Mouse (Mus musculus): Measurements from ENCODE around the gene Adam4.
"Not testable (repeated sequence)": the region's sequence is repeated elsewhere in the genome, so short reads cannot be mapped to it uniquely, and the experiment has no call there.

Gene Adam4

DNA sequence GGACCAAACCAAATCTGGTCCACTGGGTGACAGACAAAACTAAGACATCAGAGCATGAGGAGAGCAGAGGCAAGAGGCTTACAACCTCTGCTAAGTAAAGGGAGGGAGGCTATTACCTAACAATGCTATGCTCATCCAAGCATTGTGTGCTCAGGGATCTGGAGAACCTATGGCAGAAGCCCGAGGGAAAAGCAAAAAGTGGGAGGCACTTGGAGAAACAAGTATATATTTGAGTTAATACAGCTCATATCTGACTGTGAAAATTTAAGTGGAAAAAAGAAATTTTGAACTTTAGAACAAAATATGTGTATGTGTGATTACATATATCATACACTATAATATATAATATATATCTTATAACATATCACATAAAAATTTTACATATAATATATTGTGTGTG is at the start of gene Adam4:
Gene Adam4, minus strand, starts transcription at position 101 of the 400 bp plus-strand sequence.
- DNase-seq: no peak

DNA sequence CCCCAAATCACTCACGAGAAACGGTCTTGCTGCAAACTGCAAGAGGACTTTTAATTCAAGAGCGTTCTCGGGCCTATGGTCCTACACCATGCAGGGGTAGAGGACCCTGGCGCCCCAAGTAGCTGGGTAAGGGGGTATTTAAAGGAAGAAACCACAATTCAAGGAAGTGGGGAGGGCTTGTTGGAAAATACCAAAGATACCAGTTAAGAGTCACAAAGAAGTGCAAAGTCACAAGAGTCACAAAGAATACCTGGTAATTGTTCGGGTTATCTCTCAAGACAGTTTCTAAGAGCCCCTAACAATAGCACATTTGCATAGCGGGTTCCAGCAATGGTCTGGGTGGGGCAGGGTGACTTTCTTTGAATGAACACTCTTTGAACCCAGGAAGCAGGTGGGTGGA is 37.3 kb upstream of the Adam4 start:
- DNase-seq: not testable (repeated sequence)

DNA sequence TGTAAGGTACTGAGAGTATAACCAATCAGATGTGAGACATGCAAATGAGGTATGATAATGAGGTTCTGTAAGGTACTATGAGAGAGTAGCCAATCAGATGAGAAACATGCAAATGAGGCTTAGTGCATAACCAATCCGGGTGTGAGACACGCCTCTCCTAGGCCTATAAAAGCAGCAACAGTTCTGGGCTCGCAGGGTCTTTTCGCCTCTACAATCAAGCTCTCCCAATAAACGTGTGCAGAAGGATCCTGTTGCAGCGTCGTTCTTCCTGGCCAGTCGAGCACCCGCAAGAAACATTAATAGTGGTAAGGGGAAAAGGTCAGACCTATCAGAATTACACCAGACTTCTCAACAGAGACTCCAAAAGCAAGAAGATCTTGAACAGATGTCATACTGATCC is 17.2 kb upstream of the Adam4 start:
- DNase-seq: not testable (repeated sequence)

DNA sequence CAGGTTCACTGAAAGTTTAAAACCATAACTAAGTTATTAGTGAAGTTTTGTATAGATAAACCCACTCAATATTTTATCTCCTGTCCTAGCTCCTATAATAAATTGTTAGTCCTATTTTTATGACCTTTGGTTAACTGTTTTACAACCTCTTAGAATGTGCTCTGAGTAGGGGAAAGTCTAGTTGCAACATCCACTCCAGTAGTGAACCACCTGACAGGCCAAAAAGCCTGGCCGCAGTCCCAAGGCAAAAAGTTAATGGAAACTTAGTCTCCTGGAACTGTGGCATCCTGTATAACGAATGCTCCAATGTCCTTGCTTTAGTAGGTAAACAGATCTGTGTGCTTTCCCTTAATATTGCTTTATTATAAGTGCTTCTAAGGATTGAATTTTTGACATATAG is 13.0 kb upstream of the Adam4 start:
- not testable (repeated sequence) for DNase-seq

DNA sequence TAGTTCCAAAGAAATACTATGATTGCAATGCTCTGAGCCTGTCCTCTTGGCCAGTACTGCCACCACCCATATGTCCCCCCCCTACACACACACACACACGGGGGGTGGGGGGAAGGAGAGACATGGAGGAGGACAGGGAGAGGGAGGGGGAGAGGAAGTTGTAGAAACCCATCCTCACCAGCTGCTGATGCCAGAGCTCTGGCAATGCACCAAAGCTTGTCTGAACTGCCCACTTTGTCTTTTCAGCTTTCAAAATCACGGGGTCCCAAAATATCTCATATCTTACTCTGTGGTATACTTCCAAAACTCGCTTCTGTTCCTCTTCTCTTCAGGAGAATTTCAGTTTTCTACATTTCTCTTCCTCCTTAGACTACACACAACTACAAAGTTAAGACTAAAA is 8.5 kb downstream of the Adam4 start:
- DNase-seq: no peak

DNA sequence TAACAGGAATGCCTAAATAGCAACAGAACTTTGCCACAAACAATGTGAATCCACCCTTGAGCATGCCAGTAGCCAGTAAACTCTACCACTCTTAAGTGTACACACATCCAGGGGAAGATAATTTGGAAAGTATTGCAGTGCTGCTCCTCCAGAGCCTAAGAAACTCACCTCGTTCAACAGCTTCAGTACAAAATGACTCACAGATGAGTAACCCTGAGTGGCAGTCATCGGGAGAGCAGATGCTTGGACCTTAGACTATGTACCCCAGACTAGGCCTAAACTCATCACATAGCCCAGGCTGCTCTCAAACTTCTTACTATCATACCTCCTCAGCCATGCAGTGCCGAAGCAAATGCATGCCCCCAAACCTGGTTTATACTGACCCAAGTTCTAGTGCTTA is 12.8 kb downstream of the Adam4 start:
- no peak for DNase-seq

DNA sequence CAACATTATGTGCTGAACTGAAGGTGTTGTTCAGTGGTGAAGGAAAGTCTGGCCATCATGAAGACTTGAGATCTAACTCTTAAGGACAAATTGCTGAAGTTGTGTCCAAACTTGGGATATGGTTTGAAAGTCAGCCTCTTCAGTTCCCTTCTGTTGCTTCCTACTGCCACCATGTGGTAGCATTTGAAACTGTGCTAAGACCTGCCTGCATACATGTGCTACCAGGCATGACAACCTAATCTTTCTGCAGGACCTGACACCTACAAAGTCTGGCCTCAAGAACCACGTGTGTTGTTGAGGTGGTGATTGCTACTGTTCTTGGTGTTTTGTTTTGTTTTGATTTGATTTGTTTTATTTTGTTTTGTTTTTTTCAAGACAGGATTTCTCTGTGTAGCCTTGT is 19.6 kb downstream of the Adam4 start:
- peak; percentile 68 for DNase-seq

DNA sequence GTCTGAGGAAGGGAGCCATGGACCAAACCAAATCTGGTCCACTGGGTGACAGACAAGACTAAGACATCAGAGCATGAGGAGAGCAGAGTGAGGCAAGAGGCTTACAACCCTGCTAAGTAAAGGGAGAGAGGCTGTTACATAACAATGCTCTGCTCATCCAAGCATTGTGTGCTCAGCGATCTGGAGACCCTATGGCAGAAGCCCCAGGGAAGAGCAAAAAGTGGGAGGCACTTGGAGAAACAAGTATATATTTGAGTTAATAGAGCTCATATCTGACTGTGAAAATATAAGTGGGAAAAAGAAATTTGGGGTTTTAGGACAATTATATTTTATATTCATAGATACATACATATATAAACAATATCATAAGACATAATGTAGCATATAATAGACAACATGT is 42.4 kb downstream of the Adam4 start, which contains the start of gene Gm4787:
Gene Gm4787, minus strand, starts transcription at position 101 of the 400 bp plus-strand sequence.
- DNase-seq: not testable (repeated sequence)
